26 mouse cellular contexts compared by ENCODE assay signal in the genomic region with DNA sequence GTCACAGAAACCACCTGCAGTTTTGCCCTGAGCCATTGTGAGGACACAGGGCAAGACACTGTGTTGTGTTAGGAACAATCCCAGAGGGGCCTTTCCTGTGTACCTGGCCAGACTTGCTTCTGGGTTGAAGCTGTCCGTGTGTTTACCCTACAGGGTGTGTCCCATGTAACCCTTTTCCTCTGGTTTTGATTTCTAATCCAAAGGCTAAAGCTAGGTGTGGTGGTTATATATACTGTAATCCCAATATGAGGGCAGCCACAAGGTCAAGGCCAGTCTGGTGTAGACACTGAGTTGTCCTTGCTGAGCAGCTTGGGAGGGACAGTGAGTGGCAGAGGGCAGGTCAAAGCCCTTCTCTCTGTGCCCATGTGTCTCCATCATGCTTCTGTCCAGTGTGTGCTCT. TPM values are rescaled to one million over a fixed set of nuclear protein-coding genes. Genes with fewer than 3 reads are reported as not detected.
DNase-seq lines count a peak whose midpoint lies in the region; ATAC-seq and TF ChIP-seq lines count a peak whose summit lies in the region.
"Had no signal": no experiment of that assay in that cellular context is flagged by ENCODE, and none has a peak within 500 bp of the region (broad histone marks: within the 10 kb centered on the region; RNA-seq: fewer than 3 reads in every experiment).

No protein-coding gene starts in this region.

- no peak for TF ChIP-seq POLR2A in small intestine, adult 2 months (IDR thresholded peaks at IDR 0.05; ENCODE audit: low read depth, low read length)

- H3K27ac ChIP-seq in intestine, embryonic 16.5 days (ENCODE audit: low read length) = no peak overlapping the region; the same call in 1 of the 2 replicates
- H3K27ac ChIP-seq in intestine, embryonic 15.5 days = no peak overlapping the region
- H3K27ac ChIP-seq in small intestine, adult 2 months (ENCODE audit: insufficient read depth, low read depth, low read length) = peak overlapping the region; percentile 24; the same call in 1 of the 2 replicates
- H3K27ac ChIP-seq in stomach, embryonic 16.5 days (ENCODE audit: low read length) = no peak overlapping the region
- H3K27ac ChIP-seq: embryonic facial prominence, embryonic 12.5 days; embryonic facial prominence, embryonic 15.5 days; gastrocnemius, adult 2 months; hindbrain, embryonic 10.5 days; hindbrain, embryonic 13.5 days had no signal

- 45% methylated on average over 1 of the region's 1 CpGs for WGBS in intestine, embryonic 16.5 days
- 55% methylated on average over 1 of the region's 1 CpGs for WGBS in intestine, embryonic 15.5 days
- WGBS in small intestine, adult 2 months = 9% methylated on average over 1 of the region's 1 CpGs
- 57% methylated on average over 1 of the region's 1 CpGs for WGBS in stomach, embryonic 16.5 days

- TF ChIP-seq CTCF in small intestine, adult 2 months (IDR thresholded peaks at IDR 0.05; ENCODE audit: extremely low read depth, insufficient read length, insufficient replicate concordance, low read depth, low read length) = no peak

- H3K9me3 ChIP-seq in intestine, embryonic 16.5 days (ENCODE audit: control insufficient read depth, low read length) = no peaks in the 10 kb centered on the region
- no peaks in the 10 kb centered on the region for H3K9me3 ChIP-seq in intestine, embryonic 15.5 days
- H3K9me3 ChIP-seq in stomach, embryonic 16.5 days (replicated peaks; ENCODE audit: control insufficient read depth, low read length) = no peaks in the 10 kb centered on the region
- H3K9me3 ChIP-seq: embryonic facial prominence, embryonic 12.5 days; embryonic facial prominence, embryonic 15.5 days; hindbrain, embryonic 10.5 days; hindbrain, embryonic 13.5 days had no signal

- ATAC-seq in intestine, embryonic 16.5 days = peak; percentile 8; the same call in 1 of the 2 replicates
- ATAC-seq in intestine, embryonic 15.5 days = no peak
- peak; percentile 41; the same call in 1 of the 2 replicates for ATAC-seq in stomach, embryonic 16.5 days (ENCODE audit: insufficient read depth, low FRiP score)
- ATAC-seq: activated CD4-positive, CD25-positive, alpha-beta regulatory T cell, adult 4 months; forebrain, embryonic 14.5 days; forebrain, postnatal 0 days; hindbrain, embryonic 16.5 days had no signal

- no peak overlapping the region for H3K4me3 ChIP-seq in intestine, embryonic 16.5 days (ENCODE audit: low read length)
- H3K4me3 ChIP-seq in intestine, embryonic 15.5 days (replicated peaks) = no peak overlapping the region
- no peak overlapping the region for H3K4me3 ChIP-seq in small intestine, adult 2 months (ENCODE audit: low read depth, low read length)
- no peak overlapping the region for H3K4me3 ChIP-seq in stomach, embryonic 16.5 days (replicated peaks; ENCODE audit: low read length)
- H3K4me3 ChIP-seq: embryonic facial prominence, embryonic 12.5 days; embryonic facial prominence, embryonic 15.5 days; gastrocnemius, adult 2 months; hindbrain, embryonic 10.5 days; hindbrain, embryonic 13.5 days had no signal

- DNase-seq in adrenal gland, adult 2 months = peak; percentile 41
- DNase-seq in adrenal gland, postnatal 14 days = no peak
- no peak for DNase-seq in spleen, postnatal 36 days (ENCODE audit: low spot score in 2 of 2)
- DNase-seq in left cerebral cortex, postnatal 4 days = no peak
- DNase-seq: adrenal gland, postnatal 10 days; cerebellum, adult 11 months; cerebellum, adult 2 months; cerebellum, adult 9-11 months; cerebellum, postnatal 25 days; forebrain, postnatal 0 days; gastrocnemius, adult 2 months; gastrocnemius, postnatal 14 days; heart, postnatal 10 days; heart, postnatal 36 days had no signal

- peaks cover 27% of the 10 kb centered on the region for H3K4me1 ChIP-seq in intestine, embryonic 16.5 days (ENCODE audit: control insufficient read depth, insufficient read depth, low read length)
- 0 out of 2 replicates have a peak, but pooled peaks cover 22% of the 10 kb centered on the region for H3K4me1 ChIP-seq in intestine, embryonic 15.5 days (replicated peaks)
- peaks cover 46% of the 10 kb centered on the region for H3K4me1 ChIP-seq in small intestine, adult 2 months (ENCODE audit: control insufficient read depth, insufficient read depth, insufficient read length, low read length)
- H3K4me1 ChIP-seq in stomach, embryonic 16.5 days (ENCODE audit: control insufficient read depth, insufficient read depth, low read length) = peaks cover 8% of the 10 kb centered on the region
- H3K4me1 ChIP-seq: embryonic facial prominence, embryonic 12.5 days had no signal

- no peaks in the 10 kb centered on the region for H3K36me3 ChIP-seq in intestine, embryonic 16.5 days (ENCODE audit: control insufficient read depth, insufficient read depth, low read length)
- H3K36me3 ChIP-seq in intestine, embryonic 15.5 days = no peaks in the 10 kb centered on the region
- no peaks in the 10 kb centered on the region for H3K36me3 ChIP-seq in small intestine, adult 2 months (ENCODE audit: control insufficient read depth, insufficient read depth, low read length)
- no peaks in the 10 kb centered on the region for H3K36me3 ChIP-seq in stomach, embryonic 16.5 days (ENCODE audit: control insufficient read depth, insufficient read depth, low read length)
- H3K36me3 ChIP-seq: embryonic facial prominence, embryonic 12.5 days; embryonic facial prominence, embryonic 15.5 days; hindbrain, embryonic 10.5 days; hindbrain, embryonic 13.5 days had no signal

- no peaks in the 10 kb centered on the region for H3K27me3 ChIP-seq in intestine, embryonic 16.5 days (replicated peaks; ENCODE audit: control insufficient read depth, insufficient read depth, low read length)
- H3K27me3 ChIP-seq in intestine, embryonic 15.5 days (replicated peaks) = no peaks in the 10 kb centered on the region
- no peaks in the 10 kb centered on the region for H3K27me3 ChIP-seq in small intestine, adult 2 months (ENCODE audit: control insufficient read depth, insufficient read depth, low read length)
- no peaks in the 10 kb centered on the region for H3K27me3 ChIP-seq in stomach, embryonic 16.5 days (ENCODE audit: control insufficient read depth, insufficient read depth, low read length)
- H3K27me3 ChIP-seq: embryonic facial prominence, embryonic 12.5 days; embryonic facial prominence, embryonic 15.5 days; hindbrain, embryonic 13.5 days had no signal

- intact Hi-C loops in left cerebral cortex, postnatal 4 days (cut with DNase I) = no loop called here

- no peak overlapping the region for H3K9ac ChIP-seq in intestine, embryonic 16.5 days (ENCODE audit: low read depth, low read length)
- no peak overlapping the region for H3K9ac ChIP-seq in intestine, embryonic 15.5 days
- no peak overlapping the region for H3K9ac ChIP-seq in stomach, embryonic 16.5 days (ENCODE audit: low read length)
- H3K9ac ChIP-seq: embryonic facial prominence, embryonic 12.5 days; embryonic facial prominence, embryonic 15.5 days; forebrain, postnatal 0 days; hindbrain, embryonic 13.5 days had no signal

- no peak overlapping the region for H3K4me2 ChIP-seq in intestine, embryonic 16.5 days (ENCODE audit: low read depth, low read length)
- H3K4me2 ChIP-seq in intestine, embryonic 15.5 days (replicated peaks) = no peak overlapping the region
- no peak overlapping the region for H3K4me2 ChIP-seq in stomach, embryonic 16.5 days (ENCODE audit: low read depth, low read length)
- H3K4me2 ChIP-seq: embryonic facial prominence, embryonic 12.5 days; embryonic facial prominence, embryonic 15.5 days; heart, embryonic 11.5 days; hindbrain, embryonic 13.5 days had no signal

RNA-seq across cellular contexts. Expression of a gene that starts 13.8 kb away (rescaled TPM):
- total RNA-seq in adrenal gland, adult 2 months (2021) = 100 to 1,000 TPM; 214 to 344 TPM
- 360 and 463 TPM in 2 replicates for polyA plus RNA-seq in adrenal gland, adult 2 months (2012; rRNA removed)
- total RNA-seq in adrenal gland, postnatal 14 days (2021) = 274 and 315 TPM in 2 replicates
- 43.7 and 49.5 TPM in 2 replicates for polyA plus RNA-seq in intestine, embryonic 16.5 days (2015; fragmentation: Nextera tagmentation; extraction: Ambion mirVana)
- polyA plus RNA-seq in intestine, embryonic 15.5 days (2015; fragmentation: Nextera tagmentation; extraction: Ambion mirVana) = 30.8 and 31.8 TPM in 2 replicates
- 40.5 and 92.1 TPM in 2 replicates for polyA plus RNA-seq in small intestine, adult 2 months (2012; rRNA removed)
- polyA plus RNA-seq in stomach, embryonic 16.5 days (2015; fragmentation: Nextera tagmentation; extraction: Ambion mirVana) = 30.8 and 32.7 TPM in 2 replicates
- total RNA-seq in left cerebral cortex, postnatal 4 days (2021) = 10 to 100 TPM; 24.1 to 28.5 TPM

RNA-seq across cellular contexts. Expression of a gene that starts 52.7 kb away (rescaled TPM):
- total RNA-seq in adrenal gland, adult 2 months (2021) = 1 to 10 TPM in 1 of 2 experiments, under 1 TPM in 1; 0.35 to 1.0 TPM
- polyA plus RNA-seq in adrenal gland, adult 2 months (2012; rRNA removed) = 0.44 and 0.54 TPM in 2 replicates
- total RNA-seq in adrenal gland, postnatal 14 days (2021) = 0.56 and 1.3 TPM in 2 replicates
- 0.16 and 0.43 TPM in 2 replicates for polyA plus RNA-seq in intestine, embryonic 16.5 days (2015; fragmentation: Nextera tagmentation; extraction: Ambion mirVana)
- polyA plus RNA-seq in intestine, embryonic 15.5 days (2015; fragmentation: Nextera tagmentation; extraction: Ambion mirVana) = 0.24 and 0.27 TPM in 2 replicates
- 0.10 and 0.42 TPM in 2 replicates for polyA plus RNA-seq in small intestine, adult 2 months (2012; rRNA removed)
- 0.27 and 0.32 TPM in 2 replicates for polyA plus RNA-seq in stomach, embryonic 16.5 days (2015; fragmentation: Nextera tagmentation; extraction: Ambion mirVana)
- under 1 TPM; 0.32 to 0.66 TPM for total RNA-seq in left cerebral cortex, postnatal 4 days (2021)
- polyA plus RNA-seq: activated CD4-positive, CD25-positive, alpha-beta regulatory T cell, adult 4 months had no signal

RNA-seq across cellular contexts. Expression of a gene that starts 53.1 kb away (rescaled TPM):
- 1 to 10 TPM; 4.9 to 7.1 TPM for total RNA-seq in adrenal gland, adult 2 months (2021)
- 4.6 and 5.9 TPM in 2 replicates for polyA plus RNA-seq in adrenal gland, adult 2 months (2012; rRNA removed)
- total RNA-seq in adrenal gland, postnatal 14 days (2021) = 5.7 and 6.8 TPM in 2 replicates
- polyA plus RNA-seq in intestine, embryonic 16.5 days (2015; fragmentation: Nextera tagmentation; extraction: Ambion mirVana) = 7.2 and 7.9 TPM in 2 replicates
- 7.7 and 8.8 TPM in 2 replicates for polyA plus RNA-seq in intestine, embryonic 15.5 days (2015; fragmentation: Nextera tagmentation; extraction: Ambion mirVana)
- polyA plus RNA-seq in small intestine, adult 2 months (2012; rRNA removed) = 2.3 and 5.1 TPM in 2 replicates
- 8.2 and 8.9 TPM in 2 replicates for polyA plus RNA-seq in stomach, embryonic 16.5 days (2015; fragmentation: Nextera tagmentation; extraction: Ambion mirVana)
- 10 to 100 TPM; 13.5 TPM for total RNA-seq in left cerebral cortex, postnatal 4 days (2021)

RNA-seq across cellular contexts. Expression of a gene that starts 53.2 kb away (rescaled TPM):
- 10 to 100 TPM; 70.0 to 74.6 TPM for total RNA-seq in adrenal gland, adult 2 months (2021)
- polyA plus RNA-seq in adrenal gland, adult 2 months (2012; rRNA removed) = 56.4 and 65.9 TPM in 2 replicates
- 82.6 and 91.7 TPM in 2 replicates for total RNA-seq in adrenal gland, postnatal 14 days (2021)
- 108 and 122 TPM in 2 replicates for polyA plus RNA-seq in intestine, embryonic 16.5 days (2015; fragmentation: Nextera tagmentation; extraction: Ambion mirVana)
- 127 and 138 TPM in 2 replicates for polyA plus RNA-seq in intestine, embryonic 15.5 days (2015; fragmentation: Nextera tagmentation; extraction: Ambion mirVana)
- 29.0 and 34.3 TPM in 2 replicates for polyA plus RNA-seq in small intestine, adult 2 months (2012; rRNA removed)
- 102 and 104 TPM in 2 replicates for polyA plus RNA-seq in stomach, embryonic 16.5 days (2015; fragmentation: Nextera tagmentation; extraction: Ambion mirVana)
- total RNA-seq in left cerebral cortex, postnatal 4 days (2021) = 10 to 100 TPM; 51.5 to 52.5 TPM
